Mouse (Mus musculus) kidney, adult 18-20 months (tissue): Measurements from ENCODE around the gene Ugt2b35.
"Not testable (repeated sequence)": the region's sequence is repeated elsewhere in the genome, so short reads cannot be mapped to it uniquely, and the experiment has no call there.

ENCODE experiments used
- DNase-seq: peaks from one replicate; pipeline ENCODE4 v3.0.0; 2021

Ugt2b35 gene

DNA sequence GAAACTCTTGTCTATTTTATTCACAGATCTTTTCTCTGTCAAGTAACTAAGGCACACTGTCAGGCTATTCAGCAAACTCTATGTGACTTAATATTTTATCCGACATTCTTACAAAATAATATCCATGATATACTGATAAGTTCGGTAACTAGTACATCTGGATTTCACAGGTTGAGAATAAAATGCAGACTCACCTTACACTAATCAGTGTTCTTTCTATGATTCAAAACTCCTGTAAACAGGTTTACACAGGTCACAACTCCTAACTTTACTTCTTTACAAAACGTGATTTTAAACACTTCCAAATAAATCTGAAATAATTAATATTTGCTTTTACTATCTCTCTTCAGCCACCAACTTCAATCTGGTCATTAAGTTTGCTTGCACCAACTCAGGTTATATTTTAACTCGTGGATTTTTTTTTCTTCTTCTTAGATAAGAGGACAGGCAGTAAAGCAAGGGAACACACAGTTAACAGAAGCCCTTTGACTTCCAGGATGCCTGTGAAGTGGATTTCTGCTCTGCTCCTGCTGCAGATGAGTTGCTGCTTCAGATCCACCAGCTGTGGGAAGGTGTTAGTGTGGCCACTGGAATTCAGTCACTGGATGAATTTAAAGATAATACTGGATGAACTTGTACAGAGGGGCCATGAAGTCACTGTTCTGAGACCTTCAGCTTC, at the start of gene Ugt2b35:
Gene Ugt2b35, plus strand, starts transcription at position 466 of the 679 bp plus-strand sequence.
- no peak for DNase-seq

DNA sequence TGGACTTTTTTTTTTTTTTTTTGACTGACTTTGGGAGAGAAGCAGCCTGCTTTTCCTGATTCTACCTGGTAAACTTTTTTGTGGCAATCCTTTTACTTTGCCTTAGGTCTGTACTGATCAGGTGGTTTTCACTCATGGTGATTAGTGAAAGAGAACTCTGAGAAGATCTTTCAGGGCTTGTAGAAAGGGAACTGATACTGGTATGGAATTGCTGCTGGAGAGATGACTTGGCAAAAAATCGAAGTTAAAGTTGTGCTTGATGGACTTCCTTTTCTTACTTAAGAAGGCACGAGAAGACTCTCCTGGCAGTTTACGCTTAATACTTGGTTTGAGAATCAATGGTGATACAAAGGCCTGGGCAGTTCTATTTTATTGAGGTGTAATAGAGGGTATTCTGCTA, 40.2 kb upstream of the Ugt2b35 start:
- no peak for DNase-seq

DNA sequence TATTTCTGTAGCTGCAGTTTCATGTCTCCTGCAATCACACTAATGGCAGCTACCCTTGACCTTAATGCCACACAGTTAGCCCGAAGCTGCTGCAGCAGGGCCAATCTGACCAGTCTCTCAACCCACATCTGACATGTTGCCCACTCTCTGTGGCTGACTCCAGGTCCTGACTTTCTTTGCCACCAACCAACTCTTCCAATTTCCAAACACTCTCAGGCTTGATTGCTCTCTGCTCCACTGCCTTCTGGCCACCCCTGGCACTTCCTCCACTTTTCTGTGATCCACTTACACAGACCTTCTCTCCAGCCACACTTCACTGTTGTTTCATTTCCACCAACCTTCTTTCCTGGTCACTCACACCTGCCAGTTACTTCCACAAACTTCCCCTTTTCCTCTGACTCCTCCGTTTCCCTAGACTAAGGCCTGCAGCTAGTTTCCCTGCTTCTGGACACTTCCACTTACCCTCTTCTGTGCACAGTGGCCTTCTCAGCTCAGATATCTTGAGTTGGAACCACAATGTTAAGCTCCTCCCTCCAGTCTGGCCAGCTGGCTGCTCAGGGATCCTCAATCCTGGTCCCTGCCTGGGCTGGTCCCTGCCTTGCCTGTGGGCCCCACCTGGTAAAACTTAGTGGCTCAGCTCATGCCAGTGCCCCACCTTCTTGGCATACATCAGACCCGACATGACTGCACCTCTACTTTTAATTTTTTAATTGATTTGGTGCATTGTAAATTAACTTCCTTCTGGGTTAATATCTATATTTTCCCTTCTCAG, 38.9 kb upstream of the Ugt2b35 start:
- no peak for DNase-seq

DNA sequence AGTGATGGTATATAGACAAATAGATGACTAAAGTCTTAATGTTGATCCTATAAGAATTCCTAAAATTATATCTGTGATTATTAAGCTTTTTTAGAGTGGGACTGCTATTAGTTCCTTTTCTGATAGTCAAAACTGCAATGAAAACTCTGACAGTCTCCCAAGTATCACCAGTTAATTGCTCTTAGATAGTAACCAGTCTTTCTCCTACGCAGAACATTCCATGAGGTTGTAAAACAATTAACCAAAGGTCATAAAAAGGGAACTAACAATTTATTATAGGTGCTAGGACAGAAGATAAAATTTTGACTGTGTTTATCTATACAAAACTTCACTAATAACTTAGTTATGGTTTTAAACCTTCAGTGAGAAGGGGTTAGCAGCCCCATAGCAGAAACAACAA, 37.8 kb upstream of the Ugt2b35 start:
- not testable (repeated sequence) for DNase-seq

DNA sequence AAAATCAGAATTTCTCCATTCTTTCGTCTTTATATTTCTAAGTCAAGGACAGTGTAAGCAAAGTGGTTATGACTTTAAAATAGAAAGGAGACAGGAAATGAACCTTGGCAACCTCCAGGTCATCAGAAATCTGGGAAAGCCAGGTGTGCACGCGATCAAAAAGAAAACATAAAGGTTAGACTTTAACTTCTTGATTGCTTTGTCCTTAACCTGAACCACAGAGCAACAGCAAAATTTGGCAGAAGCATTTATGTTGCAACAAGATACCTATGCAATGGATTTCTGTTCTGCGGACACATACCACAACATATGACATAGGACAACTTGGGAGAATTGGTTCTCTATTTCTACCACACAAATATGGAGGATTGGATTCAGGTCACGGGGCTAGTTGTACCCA, 33.4 kb upstream of the Ugt2b35 start:
- not testable (repeated sequence) for DNase-seq

DNA sequence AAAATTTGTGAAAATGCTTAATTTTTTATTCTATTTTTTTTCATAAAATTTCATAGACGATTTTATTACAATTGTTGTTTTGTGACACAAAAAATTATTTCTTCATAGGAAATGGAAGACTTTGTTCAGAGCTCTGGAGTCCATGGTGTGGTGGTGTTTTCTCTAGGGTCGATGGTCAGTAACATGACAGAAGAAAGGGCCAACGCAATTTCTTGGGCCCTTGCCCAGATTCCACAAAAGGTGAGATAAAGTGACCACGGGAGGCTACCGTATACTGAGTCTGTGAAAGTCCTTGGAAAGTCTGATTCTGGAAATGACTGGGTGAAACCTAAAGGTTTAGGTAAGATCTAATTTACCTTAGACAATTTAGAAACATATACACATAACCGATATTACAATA, 4.1 kb downstream of the Ugt2b35 start:
- DNase-seq: no peak

DNA sequence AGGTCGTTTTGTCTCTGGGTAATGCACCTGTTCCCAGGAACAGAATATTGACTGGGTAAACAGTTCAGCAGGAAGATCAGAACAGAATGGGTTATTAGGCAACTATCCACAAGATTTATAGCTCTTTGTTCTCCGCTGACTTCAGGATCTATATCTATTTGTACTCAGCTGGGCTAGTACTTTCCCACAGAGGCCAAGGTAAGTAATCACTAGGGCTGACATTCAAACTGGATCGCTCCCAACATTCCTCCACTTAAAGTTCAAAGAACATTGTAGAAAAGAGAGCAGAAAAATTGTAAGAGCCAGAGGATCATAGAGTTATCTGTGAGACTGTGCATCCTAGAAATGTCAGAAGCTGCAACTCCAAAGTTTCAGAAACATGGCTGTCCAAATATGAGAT, 14.8 kb downstream of the Ugt2b35 start:
- DNase-seq: no peak

DNA sequence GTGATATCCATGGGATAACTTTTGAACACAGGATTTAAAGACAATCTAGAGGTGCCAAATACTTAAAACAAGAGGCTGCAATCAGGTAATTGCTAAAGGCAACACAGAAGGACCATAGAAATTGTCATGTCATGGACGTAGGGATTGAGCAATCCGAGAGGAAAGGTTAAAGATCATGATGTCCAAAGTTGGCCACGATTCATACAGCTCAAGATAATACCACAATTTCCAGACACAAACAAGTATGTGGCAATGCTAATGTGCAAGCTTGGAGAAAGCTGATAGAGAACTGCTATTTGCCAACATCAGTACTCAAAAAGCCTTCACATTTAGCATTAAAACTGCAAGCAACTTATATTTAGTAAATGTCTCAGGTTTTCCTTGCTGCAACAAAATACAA, 26.7 kb downstream of the Ugt2b35 start:
- DNase-seq: no peak

DNA sequence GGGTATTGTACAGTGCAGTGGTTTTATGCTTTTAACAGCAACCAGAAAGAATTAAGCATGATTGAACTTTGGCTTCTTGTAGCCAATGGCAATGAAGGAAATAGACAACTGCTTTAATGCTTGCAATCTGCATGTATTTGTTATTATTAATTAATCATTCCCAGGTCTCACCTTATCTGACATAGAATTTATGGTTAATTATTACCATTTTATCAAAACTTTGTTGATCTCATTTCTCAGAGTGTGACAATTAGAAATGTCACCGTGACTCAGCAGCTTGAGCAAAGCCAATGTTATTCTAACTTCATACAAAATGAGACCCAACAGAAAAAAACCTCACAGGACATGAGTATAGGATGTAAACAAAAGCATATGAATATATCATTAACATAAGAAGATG, 30.0 kb downstream of the Ugt2b35 start:
- DNase-seq: no peak
